Comparison of ENCODE assay signal across 8 mouse cellular contexts in genomic region chr17:66233451-66233951, GRCm38 (mm10).
DNase-seq lines count a peak whose midpoint lies in the region; ATAC-seq and TF ChIP-seq lines count a peak whose summit lies in the region.
"Had no signal": no experiment of that assay in that cellular context is flagged by ENCODE, and none has a peak within 500 bp of the region (broad histone marks: within the 10 kb centered on the region; RNA-seq: fewer than 3 reads in every experiment).

No protein-coding gene starts in this region.

- H3K9ac ChIP-seq in lung, embryonic 16.5 days (ENCODE audit: low read length) = 0 out of 2 replicates have a peak overlapping the region, but pooled peaks have one; percentile 11
- H3K9ac ChIP-seq: embryonic facial prominence, embryonic 13.5 days had no signal

- H3K4me2 ChIP-seq in lung, embryonic 16.5 days (ENCODE audit: low read depth, low read length) = peak overlapping the region; percentile 29
- H3K4me2 ChIP-seq: embryonic facial prominence, embryonic 13.5 days had no signal

- 0 out of 2 replicates have a peak, but pooled peaks cover 3% of the 10 kb centered on the region for H3K4me1 ChIP-seq in lung, embryonic 16.5 days (replicated peaks; ENCODE audit: control insufficient read depth, insufficient read depth, low read length)
- H3K4me1 ChIP-seq in lung, adult 2 months (ENCODE audit: control insufficient read depth, insufficient read depth, low read length) = no peaks in the 10 kb centered on the region

- DNase-seq in lung, adult 2 months = no peak
- DNase-seq in brain, embryonic 18.5 days (ENCODE audit: low read depth, low spot score) = peak; percentile 26
- peak; percentile 8 to 11 for DNase-seq in heart, adult 9 months (ENCODE audit: low spot score in 2 of 2)
- peak; percentile 53 to 62 for DNase-seq in left cerebral cortex, postnatal 36 days (ENCODE audit: low spot score in 2 of 2)
- no peak for DNase-seq in thymus, adult 18-20 months
- DNase-seq in urinary bladder, postnatal 10 days (ENCODE audit: low spot score) = no peak

- no peaks in the 10 kb centered on the region for H3K36me3 ChIP-seq in lung, embryonic 16.5 days (ENCODE audit: control insufficient read depth, insufficient read depth, low read length)
- H3K36me3 ChIP-seq: embryonic facial prominence, embryonic 13.5 days had no signal

- peak; percentile 46; the same call in 1 of the 2 replicates for ATAC-seq in lung, embryonic 16.5 days (ENCODE audit: low read depth)

- no peak overlapping the region for H3K27ac ChIP-seq in lung, embryonic 16.5 days (ENCODE audit: low read length)
- H3K27ac ChIP-seq: embryonic facial prominence, embryonic 13.5 days had no signal

- H3K4me3 ChIP-seq in lung, embryonic 16.5 days (ENCODE audit: low read length) = no peak overlapping the region
- H3K4me3 ChIP-seq in lung, adult 2 months (replicated peaks; ENCODE audit: extremely low read depth, low read depth, low read length) = no peak overlapping the region
- H3K4me3 ChIP-seq: embryonic facial prominence, embryonic 13.5 days had no signal

- TF ChIP-seq CTCF in lung, adult 2 months (IDR thresholded peaks at IDR 0.05; ENCODE audit: insufficient read depth, low read length) = no peak

- no peak for TF ChIP-seq POLR2A in lung, adult 2 months (IDR thresholded peaks at IDR 0.05; ENCODE audit: borderline replicate concordance, extremely low read depth, low read depth, low read length)

- no peaks in the 10 kb centered on the region for H3K27me3 ChIP-seq in lung, embryonic 16.5 days (ENCODE audit: control insufficient read depth, insufficient read depth, low read depth, low read length)
- H3K27me3 ChIP-seq: embryonic facial prominence, embryonic 13.5 days had no signal

- intact Hi-C loops in left cerebral cortex, postnatal 36 days (cut with DNase I) = loop anchor here (5.0 to 10.0 kb wide), 2 partner anchors 34 to 121 kb away; no protein-coding TSS in a partner anchor

- H3K9me3 ChIP-seq in lung, embryonic 16.5 days (ENCODE audit: control insufficient read depth, low read length) = no peaks in the 10 kb centered on the region
- H3K9me3 ChIP-seq: embryonic facial prominence, embryonic 13.5 days had no signal

- WGBS in lung, embryonic 16.5 days = 32% methylated on average over 12 of the region's 12 CpGs
- 26% methylated on average over 12 of the region's 12 CpGs for WGBS in lung, adult 2 months

Comparison
In these comparisons a context has a peak if more than half of its experiments do, and no peak if none do; other contexts are left out.
1. DNase-seq: peak in brain, embryonic 18.5 days (single experiment), heart, adult 9 months (2 of 2) and left cerebral cortex, postnatal 36 days (2 of 2); none in lung, adult 2 months (single experiment), thymus, adult 18-20 months (0 of 2) and urinary bladder, postnatal 10 days (single experiment).